Mouse (Mus musculus): ENCODE measurements around the gene Gm49358.

DNA sequence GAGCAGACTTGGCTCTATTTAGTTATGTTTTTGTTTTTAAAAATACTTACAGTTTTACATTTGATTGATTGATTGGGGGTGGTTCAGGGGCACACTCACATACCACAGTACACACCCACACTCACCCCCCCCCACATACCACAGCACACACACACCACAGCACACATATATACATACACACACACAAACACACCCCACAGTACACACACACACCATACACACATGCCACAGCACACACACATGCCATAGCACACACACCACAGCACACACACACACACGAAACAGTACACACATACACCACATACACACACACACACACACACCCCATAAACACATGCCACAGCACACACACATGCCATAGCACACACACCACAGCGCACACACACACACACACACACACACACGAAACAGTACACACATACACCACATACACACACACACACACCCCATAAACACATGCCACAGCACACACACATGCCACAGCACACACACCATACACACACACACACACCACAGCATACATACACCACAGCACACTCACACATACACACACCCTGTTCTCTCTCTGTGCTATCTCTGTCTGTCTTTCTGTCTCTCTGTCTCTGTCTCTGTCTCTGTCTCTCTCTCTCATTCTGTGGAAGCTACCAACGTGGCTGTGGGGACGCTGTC, 32.4 kb downstream of the Gm49358 start:
- no peak for TF ChIP-seq EP300 (IDR thresholded peaks at IDR 0.05; ENCODE audit: insufficient read depth, low read depth, low read length)
- no peak for TF ChIP-seq POLR2A (IDR thresholded peaks at IDR 0.05; ENCODE audit: insufficient read depth, low read length)
- TF ChIP-seq CTCF (IDR thresholded peaks at IDR 0.05; ENCODE audit: low read depth, low read length): no peak
